Mouse (Mus musculus) lung, postnatal 0 days (tissue): ENCODE measurements around the gene Shbg.

ENCODE experiments used
- CTCF ChIP-seq: IDR thresholded peaks from 2 replicates; pipeline ENCODE4 v1.5.1; 2016; ENCODE audit warnings: antibody characterized with exemption, mild to moderate bottlenecking
- EP300 ChIP-seq: IDR thresholded peaks from 2 replicates; pipeline ENCODE4 v1.6.1; 2016; ENCODE audit warnings: antibody characterized with exemption, mild to moderate bottlenecking, control low read depth

- TF ChIP-seq CTCF (no peak), EP300 (no peak)
Observed at GRCm38 (mm10) chr11:69621571-69622268, 4.0 kb upstream of the Shbg start, which contains the start of gene Sat2.
